Mouse (Mus musculus) hindbrain, embryonic 11.5 days (tissue): ENCODE results near the gene Ufc1. TPM values are rescaled to one million over a fixed set of nuclear protein-coding genes. Genes with fewer than 3 reads are reported as not detected.
"Not testable (repeated sequence)": the region's sequence is repeated elsewhere in the genome, so short reads cannot be mapped to it uniquely, and the experiment has no call there.

Source experiments
- ATAC-seq: fragments of 200-750 bp; cut with Nextera tagmentation; 2 replicates; pipeline ENCODE4 v1.8.0; 2017; ENCODE audit warnings: mild to moderate bottlenecking, moderate TSS enrichment, moderate library complexity; ENCODE audit not compliant: low FRiP score
- DNase-seq: peaks from one replicate; pipeline ENCODE4 v3.0.0-alpha.2; 2015; ENCODE audit warnings: low spot score
- H3K27ac ChIP-seq: fragments of 300-500 bp; sonication (generic); 2 replicates; pipeline ENCODE4 v1.5.1; 2014; ENCODE audit warnings: mild to moderate bottlenecking, low read depth, low read length
- H3K27me3 ChIP-seq: fragments of 300-500 bp; sonication (generic); 2 replicates; pipeline ENCODE4 v1.6.1; 2014; ENCODE audit warnings: mild to moderate bottlenecking, low read length, moderate library complexity, mixed read lengths; ENCODE audit not compliant: control insufficient read depth, insufficient read depth
- H3K36me3 ChIP-seq: fragments of 300-500 bp; sonication (generic); 2 replicates; pipeline ENCODE4 v1.6.1; 2014; ENCODE audit warnings: mild to moderate bottlenecking, low read length, moderate library complexity, mixed read lengths; ENCODE audit not compliant: control insufficient read depth, insufficient read depth
- H3K4me1 ChIP-seq: fragments of 300-500 bp; sonication (generic); replicated peaks from 2 replicates; pipeline ENCODE4 v1.6.1; 2014; ENCODE audit warnings: low read length, mixed read lengths; ENCODE audit not compliant: control insufficient read depth, insufficient read depth
- H3K4me2 ChIP-seq: fragments of 300-500 bp; sonication (generic); replicated peaks from 2 replicates; pipeline ENCODE4 v1.6.1; 2014; ENCODE audit warnings: mild to moderate bottlenecking, low read depth, low read length
- H3K4me3 ChIP-seq: fragments of 300-500 bp; sonication (generic); 2 replicates; pipeline ENCODE4 v1.5.1; 2014; ENCODE audit warnings: low read depth, low read length
- H3K9ac ChIP-seq: fragments of 300-500 bp; sonication (generic); 2 replicates; pipeline ENCODE4 v1.6.1; 2014; ENCODE audit warnings: low read depth, low read length
- H3K9me3 ChIP-seq: fragments of 300-500 bp; sonication (generic); 2 replicates; pipeline ENCODE4 v1.6.1; 2016; ENCODE audit warnings: low read length; ENCODE audit not compliant: control insufficient read depth
- WGBS: fragments of 180-500 bp; shearing (Covaris S2); extraction: QIAGEN DNeasy Blood & Tissue Kit; methylation state at CpG from one replicate; pipeline ENCODE4 v1.1.7; 2014; 5-methylcytosine and 5-hydroxymethylcytosine counted together
- polyA plus RNA-seq: library from polyadenylated mRNA; unstranded; fragments of >200 nt; fragmentation: Nextera tagmentation; extraction: Ambion mirVana; gene quantifications from 2 replicates; pipeline ENCODE4 v1.2.1, GENCODE M21; 2014

Gene Ufc1
- polyA plus RNA-seq, 1 experiment from 2014 or later, result 108 TPM

DNA sequence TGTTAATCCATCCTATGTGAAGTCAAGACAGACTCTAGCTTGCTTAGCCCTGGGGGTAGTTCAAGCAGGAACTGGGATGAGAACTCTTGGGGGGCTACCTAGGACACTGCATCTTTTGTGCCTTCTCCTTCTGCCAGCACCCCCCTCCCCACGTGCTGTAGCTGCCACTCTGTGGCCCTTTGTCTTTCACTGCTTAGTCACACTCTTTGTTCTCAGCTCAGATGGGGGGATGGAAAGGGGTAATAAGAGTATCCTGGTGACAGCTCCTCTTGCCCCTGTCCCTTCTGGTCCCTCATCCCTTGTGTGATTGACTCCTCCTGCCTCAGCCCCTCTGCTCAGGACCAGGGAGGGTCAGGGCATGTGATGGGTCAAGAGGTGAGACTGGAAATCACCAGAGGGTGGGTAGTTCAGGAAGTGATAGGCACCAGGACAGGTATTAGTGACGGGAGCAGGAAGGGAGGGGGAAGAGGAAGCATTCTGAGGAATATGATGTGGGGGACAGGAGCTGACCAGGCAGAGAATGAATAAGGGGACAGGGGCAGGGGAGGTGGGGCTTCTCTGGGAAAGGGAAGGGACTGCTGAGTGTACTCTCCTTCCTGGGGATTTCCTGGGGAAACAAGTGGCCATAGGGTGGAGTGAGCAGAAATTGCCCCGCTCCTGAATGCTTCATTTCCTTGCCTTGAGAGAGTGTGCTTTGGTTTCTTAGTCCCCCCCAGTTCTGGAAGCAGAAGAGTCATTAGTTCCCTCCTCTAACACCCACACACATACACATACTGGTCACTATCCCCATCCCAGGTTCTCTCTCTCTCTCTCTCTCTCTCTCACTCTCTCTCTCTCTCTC is 46.2 kb downstream of the Ufc1 start:
- WGBS, result 29% methylated on average over 3 of the region's 3 CpGs
- H3K27ac ChIP-seq, result no peak overlapping the region

DNA sequence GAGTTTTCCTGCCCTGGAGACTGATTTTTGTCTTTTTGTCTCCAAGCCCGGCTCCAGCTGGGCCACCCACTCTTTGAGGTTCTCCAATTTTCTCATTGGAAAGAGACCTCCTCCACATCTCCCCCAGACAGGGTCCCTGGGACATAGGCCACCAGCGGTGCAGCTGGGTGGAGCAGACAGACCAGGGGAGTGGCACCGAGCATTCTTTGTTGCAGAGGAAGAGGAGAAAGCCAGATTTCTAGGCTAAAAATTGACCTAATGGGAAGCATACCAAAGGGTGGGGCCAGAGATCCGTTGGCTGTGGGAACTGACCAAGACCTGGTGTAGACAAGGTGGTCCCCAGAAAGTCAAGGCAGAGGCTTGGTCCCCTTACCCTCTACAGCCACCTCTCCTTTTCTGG is 46.9 kb downstream of the Ufc1 start:
- Histone ChIP-seq H3K4me3 (peak overlapping the region; percentile 26; the same call in 1 of the 2 replicates), H3K4me1 (peaks cover 14% of the 10 kb centered on the region), H3K27me3 (no peaks in the 10 kb centered on the region), H3K36me3 (no peaks in the 10 kb centered on the region), H3K4me2 (peak overlapping the region; percentile 52), H3K9ac (no peak overlapping the region), H3K27ac (peak overlapping the region; percentile 43), H3K9me3 (no peaks in the 10 kb centered on the region)
- peak; percentile 22 for DNase-seq
- WGBS, result 34% methylated on average over 4 of the region's 4 CpGs
- no peak for ATAC-seq

More for the DNA sequence above, 46.2 kb downstream of the Ufc1 start:
- H3K9ac ChIP-seq, result no peak overlapping the region
- no peaks in the 10 kb centered on the region for H3K9me3 ChIP-seq
- no peaks in the 10 kb centered on the region for H3K36me3 ChIP-seq
- H3K4me1 ChIP-seq, result peaks cover 14% of the 10 kb centered on the region
- no peaks in the 10 kb centered on the region for H3K27me3 ChIP-seq
- ATAC-seq (peak; percentile 4; the same call in 1 of the 2 replicates), DNase-seq (peak; percentile 36)
- no peak overlapping the region for H3K4me2 ChIP-seq
- no peak overlapping the region for H3K4me3 ChIP-seq

DNA sequence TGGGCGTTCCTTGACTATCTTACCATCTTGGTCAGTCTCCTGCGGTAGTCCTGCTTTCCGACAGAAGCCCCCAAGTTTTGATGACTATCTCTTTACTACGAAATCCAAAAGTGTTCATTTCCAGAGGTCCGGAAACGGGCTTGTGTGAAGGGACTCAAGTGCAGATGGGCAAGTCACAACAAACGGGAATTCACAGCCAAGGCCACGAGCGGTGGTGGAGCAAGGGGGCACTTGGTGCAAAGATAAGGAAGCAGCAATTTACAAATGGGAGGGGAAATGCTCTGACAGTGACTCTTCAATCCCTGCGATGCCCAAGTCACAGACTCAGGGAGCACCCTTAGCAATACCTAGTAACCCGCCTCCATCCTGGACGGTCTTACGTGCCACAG is 47.4 kb downstream of the Ufc1 start:
- peak overlapping the region; percentile 26 for H3K4me3 ChIP-seq
- peaks cover 14% of the 10 kb centered on the region for H3K4me1 ChIP-seq
- H3K4me2 ChIP-seq, result peak overlapping the region; percentile 52
- 0 out of 2 replicates have a peak, but pooled peaks cover 3% of the 10 kb centered on the region for H3K36me3 ChIP-seq
- WGBS, result 12% methylated on average over 13 of the region's 13 CpGs
- DNase-seq, result no peak
- ATAC-seq, result peak; percentile 10; the same call in 1 of the 2 replicates
- H3K27ac ChIP-seq, result peak overlapping the region; percentile 43
- no peaks in the 10 kb centered on the region for H3K27me3 ChIP-seq
- H3K9me3 ChIP-seq, result no peaks in the 10 kb centered on the region
- peak overlapping the region; percentile 35; the same call in 1 of the 2 replicates for H3K9ac ChIP-seq

DNA sequence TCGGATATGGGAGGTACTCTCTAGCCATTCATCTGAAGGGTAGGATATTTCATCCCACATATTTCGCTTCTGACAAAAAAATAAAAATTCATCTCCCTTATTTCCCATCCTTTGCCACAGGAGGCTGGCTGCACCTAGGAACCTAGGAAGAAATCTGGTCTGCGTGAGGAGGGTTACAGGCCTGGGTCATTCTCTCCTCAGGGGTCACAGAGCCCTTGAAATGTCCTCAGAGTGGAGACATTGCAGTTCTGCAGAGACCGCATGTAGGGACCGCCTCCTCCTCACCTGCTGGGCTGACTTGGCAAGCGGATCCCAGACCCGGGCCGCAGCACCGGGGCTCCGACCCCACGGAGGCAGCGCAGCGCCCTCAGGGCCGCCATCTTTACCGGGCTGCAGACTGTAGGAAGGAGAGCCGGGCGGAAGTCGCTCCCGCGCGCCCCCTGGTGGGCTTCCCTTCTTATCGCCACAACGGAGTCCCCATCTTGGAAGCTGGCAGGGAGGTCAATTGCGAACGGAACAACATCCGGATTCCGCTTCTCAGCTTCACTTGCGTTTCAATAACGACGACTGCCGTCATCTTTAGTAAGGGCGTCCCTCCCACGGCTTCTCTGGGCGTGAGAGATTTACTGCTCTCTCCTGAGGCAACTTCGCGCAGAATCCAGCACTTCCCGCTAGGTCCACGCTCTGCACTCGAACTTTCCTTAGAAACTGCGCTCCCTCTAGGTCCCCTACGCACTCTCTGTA is 47.9 kb downstream of the Ufc1 start:
- Histone ChIP-seq H3K36me3 (0 out of 2 replicates have a peak, but pooled peaks cover 3% of the 10 kb centered on the region), H3K9ac (peak overlapping the region; percentile 86), H3K9me3 (no peaks in the 10 kb centered on the region), H3K27me3 (no peaks in the 10 kb centered on the region), H3K4me1 (peaks cover 14% of the 10 kb centered on the region), H3K27ac (peak overlapping the region; percentile 43), H3K4me2 (peak overlapping the region; percentile 78), H3K4me3 (peak overlapping the region; percentile 72)
- DNase-seq (peak; percentile 99), ATAC-seq (peak; percentile 90)
- 1% methylated on average over 41 of the region's 41 CpGs for WGBS

DNA sequence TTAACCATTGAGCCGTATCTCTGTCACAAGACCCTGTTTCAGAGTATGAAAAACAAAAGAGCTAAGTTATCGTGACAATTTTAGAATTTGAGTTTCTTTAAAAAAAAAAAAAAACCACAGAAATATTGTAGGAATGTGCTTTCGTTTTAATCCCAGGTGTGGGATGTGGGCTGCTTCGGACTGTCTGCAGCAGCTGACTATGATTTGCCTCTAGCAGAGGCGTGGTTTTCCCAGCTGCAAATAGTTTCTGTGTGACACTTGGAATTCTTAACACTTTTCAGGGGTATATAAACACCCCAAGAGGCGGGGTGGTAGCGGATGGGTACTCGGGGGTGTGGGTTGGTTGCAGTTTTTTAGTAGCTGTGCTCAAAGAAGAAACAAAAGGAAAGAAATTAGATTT is 49.5 kb downstream of the Ufc1 start:
- WGBS, result 91% methylated on average over 8 of the region's 8 CpGs
- no peaks in the 10 kb centered on the region for H3K27me3 ChIP-seq
- H3K4me3 ChIP-seq, result no peak overlapping the region
- DNase-seq (no peak), ATAC-seq (no peak)
- no peak overlapping the region for H3K4me2 ChIP-seq
- H3K9ac ChIP-seq, result no peak overlapping the region
- H3K9me3 ChIP-seq, result no peaks in the 10 kb centered on the region
- H3K36me3 ChIP-seq, result 0 out of 2 replicates have a peak, but pooled peaks cover 3% of the 10 kb centered on the region
- H3K4me1 ChIP-seq, result peaks cover 7% of the 10 kb centered on the region; the same call in 1 of the 2 replicates
- no peak overlapping the region for H3K27ac ChIP-seq

DNA sequence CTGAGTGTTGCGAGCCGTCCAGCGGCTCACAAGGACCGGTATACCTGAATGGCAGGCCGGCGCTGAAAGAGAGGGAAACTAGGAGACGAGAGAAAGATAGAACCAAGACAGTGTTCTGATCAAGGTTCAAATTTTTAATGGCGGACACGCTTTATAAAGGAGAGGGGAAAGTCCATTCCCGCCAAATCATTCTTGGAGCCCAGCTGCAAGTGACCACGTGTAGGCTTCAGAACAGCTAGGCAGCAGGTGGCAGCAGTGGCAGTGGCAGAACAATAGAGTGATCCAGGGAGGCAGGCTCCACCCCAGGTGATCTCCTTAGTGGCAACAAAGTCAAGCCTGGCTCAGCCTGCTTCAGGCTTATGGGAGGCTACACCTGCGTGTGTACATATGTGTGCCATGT is 52.9 kb downstream of the Ufc1 start:
- H3K9ac ChIP-seq, H3K4me2 ChIP-seq, DNase-seq, ATAC-seq, H3K4me3 ChIP-seq, H3K27ac ChIP-seq, H3K9me3 ChIP-seq, H3K27me3 ChIP-seq, H3K36me3 ChIP-seq, H3K4me1 ChIP-seq: not testable (repeated sequence)
- WGBS, result 86% methylated on average over 12 of the region's 12 CpGs

DNA sequence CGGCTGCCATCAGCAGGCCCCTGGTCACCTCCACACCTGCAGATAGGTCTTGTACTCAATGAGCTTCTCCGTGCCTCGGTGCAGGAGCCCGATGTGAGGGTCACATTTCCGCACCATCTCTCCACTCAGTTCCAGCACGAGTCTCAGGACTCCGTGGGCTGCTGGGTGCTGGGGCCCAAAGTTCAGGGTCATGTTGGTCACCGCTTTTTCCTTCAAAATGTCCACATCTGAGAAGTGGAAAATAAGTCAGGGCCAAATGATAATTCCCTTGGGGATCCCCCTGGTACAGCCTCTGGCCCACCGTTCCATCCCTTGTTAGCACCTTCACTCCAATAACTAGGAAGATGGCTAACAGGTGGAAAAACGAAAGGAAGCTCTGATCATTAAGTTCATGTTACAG is 53.9 kb downstream of the Ufc1 start:
- Histone ChIP-seq H3K9ac (no peak overlapping the region), H3K4me1 (peaks cover under 1% of the 10 kb centered on the region; the same call in 1 of the 2 replicates), H3K4me2 (no peak overlapping the region), H3K27me3 (no peaks in the 10 kb centered on the region), H3K36me3 (peaks cover 11% of the 10 kb centered on the region), H3K4me3 (no peak overlapping the region), H3K27ac (no peak overlapping the region), H3K9me3 (no peaks in the 10 kb centered on the region)
- ATAC-seq (no peak), DNase-seq (no peak)
- WGBS, result 92% methylated on average over 10 of the region's 10 CpGs

DNA sequence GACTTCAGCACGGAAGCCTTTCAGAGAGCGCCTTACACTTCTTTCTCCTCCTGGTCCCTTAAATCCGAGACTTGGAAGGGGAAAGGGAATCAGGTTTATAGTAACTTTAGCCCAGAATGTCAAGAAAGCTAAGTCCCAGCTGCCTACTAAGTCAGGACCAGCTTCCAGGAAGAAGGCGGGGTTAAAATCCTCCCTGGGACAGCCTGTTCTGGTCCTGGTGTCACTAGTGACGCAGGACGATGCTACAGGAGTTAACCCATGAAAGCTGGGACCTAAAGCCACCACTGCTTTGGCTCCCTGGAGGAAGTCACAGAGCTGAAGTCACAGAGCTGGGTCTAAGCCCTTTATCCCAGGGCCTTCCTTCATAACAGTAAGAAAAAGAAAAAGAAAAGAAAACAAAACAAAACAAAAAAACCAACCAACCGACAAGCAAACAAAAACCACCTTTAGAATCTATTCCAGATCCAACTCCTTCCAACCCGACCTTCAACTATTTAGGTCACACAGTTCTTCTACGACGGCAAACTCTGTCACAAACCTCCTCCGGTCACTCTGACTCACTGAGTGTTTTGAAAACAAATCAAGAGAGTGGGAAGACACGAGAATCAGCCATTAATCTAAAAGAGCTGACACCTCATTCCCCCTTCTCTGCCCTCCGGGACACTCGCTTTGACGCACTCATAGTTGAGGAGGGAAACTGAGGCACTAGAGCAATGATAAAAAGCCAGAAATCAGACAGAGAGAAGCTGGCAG is 54.7 kb downstream of the Ufc1 start:
- Histone ChIP-seq H3K9me3 (no peaks in the 10 kb centered on the region), H3K9ac (no peak overlapping the region), H3K4me3 (no peak overlapping the region), H3K36me3 (peaks cover 11% of the 10 kb centered on the region), H3K27ac (no peak overlapping the region), H3K4me1 (no peaks in the 10 kb centered on the region; the same call in 1 of the 2 replicates), H3K27me3 (no peaks in the 10 kb centered on the region), H3K4me2 (no peak overlapping the region)
- 81% methylated on average over 15 of the region's 15 CpGs for WGBS
- no peak for DNase-seq
- no peak for ATAC-seq
